Mouse (Mus musculus) left cerebral cortex, adult 8-10 months (tissue): ENCODE measurements around the gene Mpv17l. TPM values are rescaled to one million over a fixed set of nuclear protein-coding genes. Genes with fewer than 3 reads are reported as not detected.

Experiments used
- total RNA-seq, 4 experiments: library from RNA; stranded (reverse); gene quantifications; 2 replicates each; pipeline ENCODE4 v1.2.4; 2022

Mpv17l gene
- total RNA-seq, 4 experiments from 2014 or later = 67.6 to 78.6 (median 74.2) TPM

Other genes starting within 250 kb of the Mpv17l start
- gene Parn, start 235.0 kb upstream of the Mpv17l start, total RNA-seq = 10 to 100 TPM; 25.5 to 31.9 (median 28.1) TPM
- 10 to 100 TPM; 34.8 to 39.8 (median 35.8) TPM for gene Bfar, start 231.3 kb upstream of the Mpv17l start, total RNA-seq
- 1 to 10 TPM; 4.3 to 4.5 (median 4.4) TPM for gene 3110001I22Rik, start 231.2 kb upstream of the Mpv17l start, total RNA-seq
- gene Pla2g10, start 172.2 kb upstream of the Mpv17l start, total RNA-seq = not detected
- 10 to 100 TPM; 47.7 to 52.9 (median 50.2) TPM for gene Rrn3, start 122.5 kb upstream of the Mpv17l start, total RNA-seq
- 100 to 1,000 TPM in 2 of 4 experiments, 10 to 100 TPM in 2; 98.0 to 124 (median 102) TPM for gene Ntan1, start 84.3 kb upstream of the Mpv17l start, total RNA-seq
- 10 to 100 TPM; 72.0 to 79.0 (median 74.3) TPM for gene Pdxdc1, start within 50 bp of the Mpv17l start, total RNA-seq
- gene 2900011O08Rik, start 83.4 kb downstream of the Mpv17l start, total RNA-seq = 100 to 1,000 TPM; 258 to 289 (median 281) TPM
- 1 to 10 TPM; 1.3 to 2.5 (median 1.8) TPM for gene Ifitm7, start 83.7 kb downstream of the Mpv17l start, total RNA-seq